Mouse (Mus musculus): Measurements from ENCODE around the gene Opn5. TPM values are rescaled to one million over a fixed set of nuclear protein-coding genes. Genes with fewer than 3 reads are reported as not detected.

Opn5 gene
- not detected for total RNA-seq (2023)

GRCm38 (mm10) chr17:42611295-42611694 lies at the start of gene Opn5:
Gene Opn5, minus strand, starts transcription at chr17:42611395.

Other genes with a start within 250 kb of the Opn5 start
- not detected for gene Adgrf4, start 80.9 kb upstream of the Opn5 start, total RNA-seq (2023)
- not detected for gene Adgrf2, start 130.8 kb upstream of the Opn5 start, total RNA-seq (2023)

All from neutrophil, adult 83 days (primary cell).